Mouse (Mus musculus) limb, embryonic 14.5 days (tissue): ENCODE measurements around the gene Smpd2. TPM values are rescaled to one million over a fixed set of nuclear protein-coding genes. Genes with fewer than 3 reads are reported as not detected.

ENCODE experiments used
- ATAC-seq: fragments of 200-750 bp; cut with Nextera tagmentation; 2 replicates; pipeline ENCODE4 v1.8.0; 2017; ENCODE audit warnings: low read depth, moderate number of reproducible peaks, moderate TSS enrichment; ENCODE audit not compliant: low FRiP score
- DNase-seq: peaks from one replicate; pipeline ENCODE4 v3.0.0-alpha.2; 2015; ENCODE audit warnings: low spot score
- H3K27ac ChIP-seq: fragments of 300-500 bp; sonication (generic); replicated peaks from 2 replicates; pipeline ENCODE4 v1.5.1; 2014; ENCODE audit warnings: low read depth, mild to moderate bottlenecking, low read length, moderate library complexity, mixed read lengths
- H3K27me3 ChIP-seq: fragments of 300-500 bp; sonication (generic); 2 replicates; pipeline ENCODE4 v1.6.1; 2014; ENCODE audit warnings: low read length, mixed read lengths; ENCODE audit not compliant: control insufficient read depth, insufficient read depth
- H3K36me3 ChIP-seq: fragments of 300-500 bp; sonication (generic); 2 replicates; pipeline ENCODE4 v1.6.1; 2014; ENCODE audit warnings: mild to moderate bottlenecking, low read length, moderate library complexity, mixed read lengths; ENCODE audit not compliant: control insufficient read depth, insufficient read depth
- H3K4me1 ChIP-seq: fragments of 300-500 bp; sonication (generic); 2 replicates; pipeline ENCODE4 v1.6.1; 2014; ENCODE audit warnings: antibody characterized with exemption, low read length, mixed read lengths; ENCODE audit not compliant: control insufficient read depth, insufficient read depth
- H3K4me2 ChIP-seq: fragments of 300-500 bp; sonication (generic); replicated peaks from 2 replicates; pipeline ENCODE4 v1.6.1; 2014; ENCODE audit warnings: low read depth, mild to moderate bottlenecking, low read length, moderate library complexity; ENCODE audit not compliant: severe bottlenecking
- H3K4me3 ChIP-seq: fragments of 300-500 bp; sonication (generic); replicated peaks from 2 replicates; pipeline ENCODE4 v1.5.1; 2014; ENCODE audit warnings: low read length
- H3K9ac ChIP-seq: fragments of 300-500 bp; sonication (generic); 2 replicates; pipeline ENCODE4 v1.6.1; 2014; ENCODE audit warnings: mild to moderate bottlenecking, low read depth, low read length, moderate library complexity; ENCODE audit not compliant: severe bottlenecking
- H3K9me3 ChIP-seq: fragments of 300-500 bp; sonication (generic); 2 replicates; pipeline ENCODE4 v1.6.1; 2016; ENCODE audit warnings: low read length; ENCODE audit not compliant: control insufficient read depth
- POLR2A ChIP-seq: fragments of 200-500 bp; IDR thresholded peaks from 2 replicates; pipeline ENCODE4 v1.8.0; 2012; ENCODE audit warnings: inconsistent platforms, mild to moderate bottlenecking, moderate library complexity, borderline replicate concordance; ENCODE audit not compliant: insufficient read depth, insufficient read length; ENCODE audit errors: extremely low read depth
- WGBS: fragments of 180-500 bp; shearing (Covaris S2); extraction: QIAGEN DNeasy Blood & Tissue Kit; methylation state at CpG from one replicate; pipeline ENCODE4 v1.1.7; 2014; 5-methylcytosine and 5-hydroxymethylcytosine counted together
- polyA plus RNA-seq, 2 experiments: library from polyadenylated mRNA; depleted of rRNA in 1 of 2; stranded (reverse) in 1 of 2; unstranded in 1 of 2; fragments of >200 nt; fragmentation: Nextera tagmentation in 1 of 2; extraction: Ambion mirVana in 1 of 2; gene quantifications; 2 replicates each; pipeline versions ENCODE4 v1.2.1 to v1.2.3; 2012 to 2014

The Smpd2 gene
- polyA plus RNA-seq, 2 experiments, result 46.2 to 75.2 TPM

DNA sequence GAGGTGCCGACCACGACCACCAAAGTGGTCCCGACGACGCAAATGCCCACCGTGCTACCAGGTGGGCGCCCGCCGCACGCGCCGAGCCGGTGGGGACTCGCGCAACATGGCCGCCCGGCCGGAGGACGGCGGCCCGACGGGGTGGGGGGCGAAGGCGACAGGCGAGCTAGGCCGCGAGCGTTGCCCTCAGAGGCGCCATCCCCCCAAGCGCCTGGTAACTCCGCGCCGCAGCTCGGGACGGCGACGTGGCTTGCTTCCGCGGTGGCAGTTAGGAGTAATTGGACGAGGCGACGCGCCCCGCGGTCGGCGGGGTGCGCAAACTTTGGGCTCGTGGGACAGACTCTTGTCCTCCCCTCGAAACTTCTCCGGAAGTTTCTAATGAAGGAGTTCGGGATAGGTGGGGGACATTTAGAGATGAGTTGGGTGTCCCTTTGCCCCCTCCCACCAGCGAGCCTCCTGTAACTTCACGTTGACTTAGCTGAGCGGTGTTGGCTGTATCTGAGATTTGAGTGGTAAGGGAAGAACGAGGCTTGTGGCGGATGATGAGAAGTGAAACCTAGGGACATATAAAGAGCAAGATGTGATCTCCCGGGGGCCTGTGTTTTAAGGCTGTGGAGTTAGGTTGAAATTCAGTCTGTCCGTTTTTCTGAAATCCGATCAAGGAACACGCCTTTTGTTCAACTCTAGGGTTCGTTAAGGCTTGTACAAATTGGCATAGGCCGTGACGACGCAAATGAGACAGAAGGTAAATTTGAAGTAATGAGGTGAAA, 29.7 kb upstream of the Smpd2 start:
- H3K9me3 ChIP-seq, result no peaks in the 10 kb centered on the region
- WGBS, result under 1% methylated on average over 42 of the region's 65 CpGs
- H3K9ac ChIP-seq, result peak overlapping the region; percentile 93
- peak overlapping the region; percentile 69 for H3K4me2 ChIP-seq
- H3K27me3 ChIP-seq, result no peaks in the 10 kb centered on the region
- peak; percentile 32 for DNase-seq
- peak overlapping the region; percentile 98 for H3K27ac ChIP-seq
- TF ChIP-seq POLR2A, result no peak
- ATAC-seq, result peak; percentile 45
- H3K4me1 ChIP-seq, result peaks cover 26% of the 10 kb centered on the region
- H3K4me3 ChIP-seq, result peak overlapping the region; percentile 96
- H3K36me3 ChIP-seq, result peaks cover 19% of the 10 kb centered on the region

DNA sequence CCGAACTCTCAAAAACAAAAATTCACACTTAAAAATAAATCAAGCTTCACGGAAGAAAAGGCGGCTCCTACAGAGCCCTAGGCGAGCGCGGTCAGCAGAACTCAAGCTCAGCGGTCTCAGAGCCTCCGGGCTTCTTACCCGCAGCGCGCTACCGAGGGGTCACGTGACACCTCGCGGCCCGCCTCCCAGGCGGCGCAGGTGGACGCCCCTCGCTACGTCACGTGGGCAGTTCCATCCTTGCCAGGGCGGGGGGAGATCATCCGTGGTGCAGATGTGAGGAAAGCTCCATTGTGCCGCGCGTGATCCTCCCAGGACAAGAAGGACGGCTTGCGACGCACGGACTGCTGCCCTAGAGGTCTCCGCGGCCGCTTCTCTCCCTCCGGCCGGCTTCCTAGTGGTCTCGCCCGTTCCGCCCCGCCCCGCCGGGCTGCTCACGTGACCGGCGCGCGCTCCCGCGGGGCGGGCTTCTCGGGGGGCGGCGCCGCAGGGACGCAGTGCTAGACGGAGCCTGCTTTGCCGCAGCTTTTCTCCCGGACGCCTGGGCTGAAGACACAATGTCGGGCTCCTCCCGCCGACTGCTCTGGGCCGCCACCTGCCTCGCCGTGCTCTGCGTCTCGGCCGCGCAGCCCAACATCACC, 28.9 kb upstream of the Smpd2 start, which contains the start of gene Cd164:
Cd164 (plus strand) TSS at position 434 of the 638 bp plus-strand sequence.
- peaks cover 26% of the 10 kb centered on the region for H3K4me1 ChIP-seq

DNA sequence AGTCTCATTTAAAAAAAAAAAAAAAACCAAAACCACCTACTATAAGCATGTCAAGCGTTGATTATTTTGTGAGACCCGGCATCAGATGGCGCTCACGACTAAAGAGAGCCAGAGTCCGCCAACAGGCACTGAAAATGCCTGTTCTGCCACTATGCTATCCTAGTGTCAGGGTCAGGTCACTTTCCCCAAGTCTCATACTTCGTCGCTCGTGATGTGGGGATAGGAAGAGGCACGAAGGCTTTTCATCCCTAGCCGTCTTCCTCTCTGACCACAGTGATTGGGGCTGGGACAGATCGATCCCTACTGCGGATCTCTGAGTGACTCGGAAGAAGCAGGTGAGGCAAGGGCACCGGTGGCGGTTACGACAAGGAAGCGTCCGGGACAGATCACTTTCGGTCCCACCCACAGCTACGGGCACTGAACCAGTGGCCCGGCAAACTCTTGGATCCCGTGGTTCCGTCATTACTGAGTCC, 28.4 kb upstream of the Smpd2 start:
- peak; percentile 77 for DNase-seq
- 1% methylated on average over 23 of the region's 23 CpGs for WGBS

More for the DNA sequence above, 28.9 kb upstream of the Smpd2 start, which contains the start of gene Cd164:
- Histone ChIP-seq H3K27me3 (no peaks in the 10 kb centered on the region), H3K4me3 (peak within 1 kb of the TSS; percentile 96), H3K9me3 (no peaks in the 10 kb centered on the region), H3K4me2 (peak within 1 kb of the TSS; percentile 69), H3K36me3 (peaks cover 12% of the 10 kb centered on the region), H3K27ac (peak within 1 kb of the TSS; percentile 98), H3K9ac (peak within 1 kb of the TSS; percentile 93)
- 2% methylated on average over 49 of the region's 69 CpGs for WGBS
- DNase-seq (peak; percentile 92), ATAC-seq (peak; percentile 94)
- TF ChIP-seq POLR2A, result peak; percentile 92

DNA sequence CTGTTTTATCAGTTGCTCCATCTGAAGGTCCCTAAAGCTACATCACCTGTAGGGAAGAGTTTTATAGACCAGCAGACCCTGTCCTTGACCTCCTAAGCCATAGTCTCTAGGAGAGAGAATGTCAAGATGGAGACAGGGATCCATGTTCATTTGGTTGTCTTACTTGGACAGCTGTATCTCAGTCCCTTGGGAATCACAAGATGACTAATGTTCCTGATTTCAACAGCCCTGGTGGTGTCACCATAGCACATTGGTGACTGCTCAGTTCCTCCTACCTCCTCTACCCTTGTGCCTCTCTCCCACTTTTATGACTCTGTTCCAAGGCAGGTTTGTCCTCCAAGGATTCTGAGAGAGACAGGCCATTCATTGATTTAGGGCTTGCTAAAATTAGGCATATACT, 24.8 kb upstream of the Smpd2 start:
- no peaks in the 10 kb centered on the region for H3K4me1 ChIP-seq
- no peak for TF ChIP-seq POLR2A
- H3K4me2 ChIP-seq, result no peak overlapping the region
- no peak for ATAC-seq
- H3K36me3 ChIP-seq, result no peaks in the 10 kb centered on the region
- no peak overlapping the region for H3K4me3 ChIP-seq
- no peaks in the 10 kb centered on the region for H3K27me3 ChIP-seq
- no peak for DNase-seq
- H3K9ac ChIP-seq, result no peak overlapping the region
- no peak overlapping the region for H3K27ac ChIP-seq
- no peaks in the 10 kb centered on the region for H3K9me3 ChIP-seq

More for the DNA sequence above, 28.4 kb upstream of the Smpd2 start:
- no peak for TF ChIP-seq POLR2A
- peak; percentile 32 for ATAC-seq
- Histone ChIP-seq H3K36me3 (peaks cover 7% of the 10 kb centered on the region; the same call in 1 of the 2 replicates), H3K27ac (peak overlapping the region; percentile 98), H3K4me2 (peak overlapping the region; percentile 69), H3K9ac (peak overlapping the region; percentile 93), H3K27me3 (no peaks in the 10 kb centered on the region), H3K4me1 (peaks cover 26% of the 10 kb centered on the region), H3K9me3 (no peaks in the 10 kb centered on the region), H3K4me3 (peak overlapping the region; percentile 96)

DNA sequence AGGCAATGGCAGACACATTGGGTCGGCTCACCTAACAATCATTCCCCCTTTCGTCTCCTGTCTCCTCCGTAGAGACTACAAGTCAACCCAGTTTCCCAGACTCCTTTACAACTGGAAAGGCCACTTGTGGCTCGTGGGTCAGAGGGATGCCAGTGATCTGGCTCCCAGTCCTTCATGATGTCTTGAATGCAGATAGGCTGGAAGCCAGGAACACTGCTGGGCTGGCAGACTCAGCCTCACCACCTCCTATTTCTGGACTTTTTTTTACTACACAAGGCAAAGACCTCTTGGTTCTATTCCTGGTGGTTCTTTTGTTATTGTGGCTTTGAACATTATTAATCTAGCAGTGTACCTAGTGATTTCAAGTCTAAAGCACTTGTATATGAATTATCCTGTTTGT, 24.1 kb upstream of the Smpd2 start:
- Histone ChIP-seq H3K9ac (no peak overlapping the region), H3K4me1 (no peaks in the 10 kb centered on the region), H3K36me3 (no peaks in the 10 kb centered on the region), H3K27me3 (no peaks in the 10 kb centered on the region), H3K4me3 (no peak overlapping the region), H3K9me3 (no peaks in the 10 kb centered on the region), H3K4me2 (no peak overlapping the region), H3K27ac (no peak overlapping the region)
- WGBS, result 69% methylated on average over 4 of the region's 4 CpGs
- no peak for ATAC-seq
- no peak for DNase-seq
- no peak for TF ChIP-seq POLR2A
